Mouse (Mus musculus): ENCODE measurements around the gene Pcyt1b. TPM values are rescaled to one million over a fixed set of nuclear protein-coding genes. Genes with fewer than 3 reads are reported as not detected.

The Pcyt1b gene
- polyA plus RNA-seq, 1 experiment from 2014 or later: 17.2 TPM

- WGBS: 17% methylated on average over 19 of the region's 19 CpGs
- ATAC-seq: peak; percentile 99
- H3K36me3 ChIP-seq (ENCODE audit: poor library complexity, severe bottlenecking): no peaks in the 10 kb centered on the region
Measured at GRCm38 (mm10) chrX:93674836-93675795, 20.5 kb downstream of the Pcyt1b start.

GRCm38 (mm10) chrX:93676228-93676627 lies 21.6 kb downstream of the Pcyt1b start:
- Histone ChIP-seq H3K4me3 (peak overlapping the region; percentile 42), H3K4me2 (peak overlapping the region; percentile 58), H3K9ac (peak overlapping the region; percentile 64; the same call in 1 of the 2 replicates), H3K27me3 (no peaks in the 10 kb centered on the region), H3K36me3 (ENCODE audit: poor library complexity, severe bottlenecking) (no peaks in the 10 kb centered on the region), H3K4me1 (no peaks in the 10 kb centered on the region), H3K27ac (no peak overlapping the region), H3K9me3 (replicated peaks) (no peaks in the 10 kb centered on the region)
- no peak for ATAC-seq
- WGBS: 61% methylated on average over 2 of the region's 2 CpGs

More at GRCm38 (mm10) chrX:93674836-93675795, 20.5 kb downstream of the Pcyt1b start:
- Histone ChIP-seq H3K4me1 (no peaks in the 10 kb centered on the region), H3K27ac (peak overlapping the region; percentile 91), H3K27me3 (no peaks in the 10 kb centered on the region), H3K9ac (peak overlapping the region; percentile 64), H3K4me2 (peak overlapping the region; percentile 58), H3K9me3 (replicated peaks) (no peaks in the 10 kb centered on the region), H3K4me3 (peak overlapping the region; percentile 42)

GRCm38 (mm10) chrX:93689287-93689686 lies 34.6 kb downstream of the Pcyt1b start:
- WGBS: 77% methylated on average over 6 of the region's 6 CpGs
- no peak overlapping the region for H3K4me2 ChIP-seq
- H3K27me3 ChIP-seq: no peaks in the 10 kb centered on the region
- no peak for ATAC-seq
- H3K36me3 ChIP-seq (ENCODE audit: poor library complexity, severe bottlenecking): no peaks in the 10 kb centered on the region
- no peak overlapping the region for H3K4me3 ChIP-seq
- H3K9me3 ChIP-seq (replicated peaks): no peaks in the 10 kb centered on the region
- no peak overlapping the region for H3K9ac ChIP-seq
- no peaks in the 10 kb centered on the region for H3K4me1 ChIP-seq
- H3K27ac ChIP-seq: no peak overlapping the region

GRCm38 (mm10) chrX:93690672-93691071 lies 36.0 kb downstream of the Pcyt1b start:
- WGBS: 85% methylated on average over 8 of the region's 8 CpGs

GRCm38 (mm10) chrX:93697596-93697995 lies 42.9 kb downstream of the Pcyt1b start:
- no peak overlapping the region for H3K4me3 ChIP-seq
- no peaks in the 10 kb centered on the region for H3K9me3 ChIP-seq (replicated peaks)
- peaks cover 10% of the 10 kb centered on the region for H3K4me1 ChIP-seq
- no peak overlapping the region for H3K9ac ChIP-seq
- 80% methylated on average over 1 of the region's 1 CpGs for WGBS
- no peak for ATAC-seq
- no peak overlapping the region for H3K27ac ChIP-seq
- no peaks in the 10 kb centered on the region for H3K36me3 ChIP-seq (ENCODE audit: poor library complexity, severe bottlenecking)
- H3K4me2 ChIP-seq: no peak overlapping the region
- no peaks in the 10 kb centered on the region for H3K27me3 ChIP-seq

More at GRCm38 (mm10) chrX:93690672-93691071, 36.0 kb downstream of the Pcyt1b start:
- Histone ChIP-seq H3K4me2 (no peak overlapping the region), H3K9me3 (replicated peaks) (no peaks in the 10 kb centered on the region), H3K4me3 (no peak overlapping the region), H3K27me3 (no peaks in the 10 kb centered on the region), H3K4me1 (no peaks in the 10 kb centered on the region), H3K9ac (no peak overlapping the region), H3K27ac (no peak overlapping the region), H3K36me3 (ENCODE audit: poor library complexity, severe bottlenecking) (no peaks in the 10 kb centered on the region)
- ATAC-seq: no peak

- Histone ChIP-seq H3K4me3 (no peak overlapping the region), H3K27me3 (no peaks in the 10 kb centered on the region), H3K27ac (no peak overlapping the region), H3K36me3 (ENCODE audit: poor library complexity, severe bottlenecking) (no peaks in the 10 kb centered on the region), H3K4me1 (peaks cover 10% of the 10 kb centered on the region), H3K9me3 (replicated peaks) (no peaks in the 10 kb centered on the region), H3K4me2 (peak overlapping the region; percentile 16; the same call in 1 of the 2 replicates), H3K9ac (no peak overlapping the region)
- peak; percentile 73 for ATAC-seq
- WGBS: 41% methylated on average over 8 of the region's 8 CpGs
Measured at GRCm38 (mm10) chrX:93700528-93701225, 46.0 kb downstream of the Pcyt1b start.

- Histone ChIP-seq H3K27ac (no peak overlapping the region), H3K9me3 (replicated peaks) (no peaks in the 10 kb centered on the region), H3K9ac (no peak overlapping the region), H3K4me1 (no peaks in the 10 kb centered on the region), H3K27me3 (no peaks in the 10 kb centered on the region), H3K4me3 (no peak overlapping the region), H3K36me3 (ENCODE audit: poor library complexity, severe bottlenecking) (no peaks in the 10 kb centered on the region), H3K4me2 (no peak overlapping the region)
- WGBS: 75% methylated on average over 1 of the region's 1 CpGs
- no peak for ATAC-seq
Measured at GRCm38 (mm10) chrX:93712566-93712965, 57.9 kb downstream of the Pcyt1b start.

- H3K9me3 ChIP-seq (replicated peaks): no peaks in the 10 kb centered on the region
- 100% methylated on average over 1 of the region's 1 CpGs for WGBS
- H3K27me3 ChIP-seq: no peaks in the 10 kb centered on the region
- no peak overlapping the region for H3K4me2 ChIP-seq
- peaks cover 10% of the 10 kb centered on the region; the same call in 1 of the 2 replicates for H3K4me1 ChIP-seq
- no peaks in the 10 kb centered on the region for H3K36me3 ChIP-seq (ENCODE audit: poor library complexity, severe bottlenecking)
- ATAC-seq: no peak
- H3K9ac ChIP-seq: no peak overlapping the region
- no peak overlapping the region for H3K4me3 ChIP-seq
- no peak overlapping the region for H3K27ac ChIP-seq
Measured at GRCm38 (mm10) chrX:93729529-93729928, 74.9 kb downstream of the Pcyt1b start.

- peaks cover 10% of the 10 kb centered on the region; the same call in 1 of the 2 replicates for H3K4me1 ChIP-seq
- 81% methylated on average over 8 of the region's 8 CpGs for WGBS
- no peak overlapping the region for H3K4me2 ChIP-seq
- H3K27me3 ChIP-seq: no peaks in the 10 kb centered on the region
- no peak for ATAC-seq
- no peak overlapping the region for H3K4me3 ChIP-seq
- H3K9me3 ChIP-seq (replicated peaks): no peaks in the 10 kb centered on the region
- no peak overlapping the region for H3K27ac ChIP-seq
- H3K36me3 ChIP-seq (ENCODE audit: poor library complexity, severe bottlenecking): no peaks in the 10 kb centered on the region
- H3K9ac ChIP-seq: no peak overlapping the region
Measured at GRCm38 (mm10) chrX:93730854-93731253, 76.2 kb downstream of the Pcyt1b start.

- no peaks in the 10 kb centered on the region for H3K36me3 ChIP-seq (ENCODE audit: poor library complexity, severe bottlenecking)
- H3K9me3 ChIP-seq (replicated peaks): no peaks in the 10 kb centered on the region
- H3K27me3 ChIP-seq: no peaks in the 10 kb centered on the region
- no peak overlapping the region for H3K27ac ChIP-seq
- H3K4me1 ChIP-seq: peaks cover 10% of the 10 kb centered on the region; the same call in 1 of the 2 replicates
- H3K9ac ChIP-seq: no peak overlapping the region
- no peak overlapping the region for H3K4me3 ChIP-seq
- ATAC-seq: peak; percentile 55; the same call in 1 of the 2 replicates
- no peak overlapping the region for H3K4me2 ChIP-seq
Measured at GRCm38 (mm10) chrX:93732407-93732806, 77.7 kb downstream of the Pcyt1b start.

- ATAC-seq: no peak
Measured at GRCm38 (mm10) chrX:93732975-93733748, 78.5 kb downstream of the Pcyt1b start.

More at GRCm38 (mm10) chrX:93732975-93733748, 78.5 kb downstream of the Pcyt1b start:
- Histone ChIP-seq H3K9ac (no peak overlapping the region), H3K4me2 (no peak overlapping the region), H3K4me1 (peaks cover 10% of the 10 kb centered on the region; the same call in 1 of the 2 replicates), H3K9me3 (replicated peaks) (no peaks in the 10 kb centered on the region), H3K27ac (no peak overlapping the region), H3K27me3 (no peaks in the 10 kb centered on the region), H3K4me3 (no peak overlapping the region), H3K36me3 (ENCODE audit: poor library complexity, severe bottlenecking) (no peaks in the 10 kb centered on the region)
- WGBS: 53% methylated on average over 6 of the region's 6 CpGs

Data from forebrain, embryonic 13.5 days (tissue).